Mouse (Mus musculus) forebrain, embryonic 13.5 days (tissue): ENCODE results near the gene Opa3. TPM values are rescaled to one million over a fixed set of nuclear protein-coding genes. Genes with fewer than 3 reads are reported as not detected.

Source experiments
- microRNA counts: library from miRNA; unstranded; fragments of <30 nt; microRNA quantifications from one replicate; lab custom pipeline; 2016
- microRNA-seq: library from miRNA; unstranded; fragments of <30 nt; microRNA quantifications from one replicate; pipeline ENCODE4, GENCODE M21; 2016
- polyA plus RNA-seq: library from polyadenylated mRNA; unstranded; fragments of >200 nt; fragmentation: Nextera tagmentation; extraction: Ambion mirVana; gene quantifications from 2 replicates; pipeline ENCODE4 v1.2.1, GENCODE M21; 2015

Opa3 gene
- polyA plus RNA-seq, 1 experiment from 2014 or later, result 42.1 TPM

MicroRNAs within 50 kb of the gene (microRNA counts, 519-probe panel; counts per million panel counts)
- microRNA mmu-miR-330 (lab: Ali Mortazavi, UCI), result 177 counts per million, percentile 53 among the panel's probes with 10 or more counts

Small RNA genes lying within 50 kb of the gene (microRNA-seq; reads per million reads assigned to microRNA genes)
- gene Mir330, result 458 reads per million, percentile 70 among the genes with 10 or more reads in this experiment

Other genes starting within 250 kb of the Opa3 start
- gene Nanos2, start 240.9 kb upstream of the Opa3 start, polyA plus RNA-seq, result 0.68 and 0.69 TPM in 2 replicates
- gene Mypop, start 237.1 kb upstream of the Opa3 start, polyA plus RNA-seq, result 2.8 TPM in 2 replicates
- gene Irf2bp1, start 224.3 kb upstream of the Opa3 start, polyA plus RNA-seq, result 22.1 and 23.3 TPM in 2 replicates
- gene Foxa3, start 204.8 kb upstream of the Opa3 start, polyA plus RNA-seq, result not detected in 2 replicates
- 34.3 and 36.7 TPM in 2 replicates for gene Sympk, start 204.0 kb upstream of the Opa3 start, polyA plus RNA-seq
- gene Rsph6a, start 173.6 kb upstream of the Opa3 start, polyA plus RNA-seq, result not detected in 2 replicates
- gene Dmwd, start 152.1 kb upstream of the Opa3 start, polyA plus RNA-seq, result 20.6 and 22.6 TPM in 2 replicates
- gene Dmpk, start 144.5 kb upstream of the Opa3 start, polyA plus RNA-seq, result 8.3 and 9.4 TPM in 2 replicates
- 3.5 and 4.1 TPM in 2 replicates for gene Six5, start 133.7 kb upstream of the Opa3 start, polyA plus RNA-seq
- gene Gm4969, start 110.0 kb upstream of the Opa3 start, polyA plus RNA-seq, result 1.2 and 1.4 TPM in 2 replicates
- 19.1 and 22.2 TPM in 2 replicates for gene Fbxo46, start 108.5 kb upstream of the Opa3 start, polyA plus RNA-seq
- gene Qpctl, start 79.0 kb upstream of the Opa3 start, polyA plus RNA-seq, result 16.5 and 17.7 TPM in 2 replicates
- gene Snrpd2, start 78.6 kb upstream of the Opa3 start, polyA plus RNA-seq, result 159 and 164 TPM in 2 replicates
- gene Gipr, start 62.2 kb upstream of the Opa3 start, polyA plus RNA-seq, result 5.2 and 6.6 TPM in 2 replicates
- 6.4 and 7.0 TPM in 2 replicates for gene Eml2, start 51.9 kb upstream of the Opa3 start, polyA plus RNA-seq
- gene Gpr4, start 15.8 kb upstream of the Opa3 start, polyA plus RNA-seq, result 1.2 and 1.3 TPM in 2 replicates
- 31.0 and 32.7 TPM in 2 replicates for gene Vasp, start 43.5 kb downstream of the Opa3 start, polyA plus RNA-seq
- 0.18 and 0.80 TPM in 2 replicates for gene Ppm1n, start 51.7 kb downstream of the Opa3 start, polyA plus RNA-seq
- 87.9 and 92.4 TPM in 2 replicates for gene Rtn2, start 54.3 kb downstream of the Opa3 start, polyA plus RNA-seq
- gene Fosb, start 81.7 kb downstream of the Opa3 start, polyA plus RNA-seq, result 0.06 TPM in 1 of 2 replicates, not detected in the other
- gene Ercc1, start 116.4 kb downstream of the Opa3 start, polyA plus RNA-seq, result 88.0 and 96.4 TPM in 2 replicates
- 21.4 and 23.2 TPM in 2 replicates for gene Cd3eap, start 131.1 kb downstream of the Opa3 start, polyA plus RNA-seq
- 3.6 and 4.1 TPM in 2 replicates for gene Ppp1r13l, start 131.4 kb downstream of the Opa3 start, polyA plus RNA-seq
- gene Ercc2, start 153.7 kb downstream of the Opa3 start, polyA plus RNA-seq, result 20.4 and 24.9 TPM in 2 replicates
- 1.5 and 2.6 TPM in 2 replicates for gene Klc3, start 175.8 kb downstream of the Opa3 start, polyA plus RNA-seq
- gene Ckm, start 176.4 kb downstream of the Opa3 start, polyA plus RNA-seq, result not detected in 2 replicates
- 11.7 and 12.2 TPM in 2 replicates for gene Mark4, start 230.5 kb downstream of the Opa3 start, polyA plus RNA-seq
- 0.13 and 0.29 TPM in 2 replicates for gene Exoc3l2, start 235.0 kb downstream of the Opa3 start, polyA plus RNA-seq